Mouse (Mus musculus) liver, embryonic 12.5 days (tissue): Measurements from ENCODE around the gene Pcgf2. TPM values are rescaled to one million over a fixed set of nuclear protein-coding genes. Genes with fewer than 3 reads are reported as not detected.
"Not testable (repeated sequence)": the region's sequence is repeated elsewhere in the genome, so short reads cannot be mapped to it uniquely, and the experiment has no call there.

Experiments
- ATAC-seq: fragments of 200-750 bp; cut with Nextera tagmentation; 2 replicates; pipeline ENCODE4 v1.8.0; 2017; ENCODE audit warnings: moderate number of reproducible peaks, mild to moderate bottlenecking, moderate library complexity
- H3K27ac ChIP-seq: fragments of 300-500 bp; sonication (generic); 2 replicates; pipeline ENCODE4 v1.5.1; 2016; ENCODE audit warnings: mild to moderate bottlenecking
- H3K27me3 ChIP-seq: fragments of 300-500 bp; sonication (generic); replicated peaks from 2 replicates; pipeline ENCODE4 v1.6.1; 2016; ENCODE audit warnings: mild to moderate bottlenecking, moderate library complexity
- H3K36me3 ChIP-seq: fragments of 300-500 bp; sonication (generic); 2 replicates; pipeline ENCODE4 v1.6.1; 2016; ENCODE audit warnings: mild to moderate bottlenecking, moderate library complexity
- H3K4me1 ChIP-seq: fragments of 300-500 bp; sonication (generic); 2 replicates; pipeline ENCODE4 v1.6.1; 2016
- H3K4me2 ChIP-seq: fragments of 300-500 bp; sonication (generic); 2 replicates; pipeline ENCODE4 v1.6.1; 2016; ENCODE audit warnings: mild to moderate bottlenecking, moderate library complexity
- H3K4me3 ChIP-seq: fragments of 300-500 bp; sonication (generic); 2 replicates; pipeline ENCODE4 v1.5.1; 2016; ENCODE audit warnings: mild to moderate bottlenecking, moderate library complexity
- H3K9ac ChIP-seq: fragments of 300-500 bp; sonication (generic); 2 replicates; pipeline ENCODE4 v1.6.1; 2016; ENCODE audit warnings: mild to moderate bottlenecking, moderate library complexity
- H3K9me3 ChIP-seq: fragments of 300-500 bp; sonication (generic); replicated peaks from 2 replicates; pipeline ENCODE4 v1.6.1; 2016; ENCODE audit warnings: mild to moderate bottlenecking, moderate library complexity
- WGBS: fragments of 180-500 bp; shearing (Covaris S2); methylation state at CpG from one replicate; pipeline ENCODE4 v1.1.7; 2016; ENCODE audit not compliant: insufficient replicate concordance; 5-methylcytosine and 5-hydroxymethylcytosine counted together
- polyA plus RNA-seq: library from polyadenylated mRNA; unstranded; fragments of >200 nt; fragmentation: Nextera tagmentation; extraction: Ambion mirVana; gene quantifications from 2 replicates; pipeline ENCODE4 v1.2.1, GENCODE M21; 2016

Pcgf2 gene
- polyA plus RNA-seq, 1 experiment from 2014 or later: 5.1 TPM

DNA sequence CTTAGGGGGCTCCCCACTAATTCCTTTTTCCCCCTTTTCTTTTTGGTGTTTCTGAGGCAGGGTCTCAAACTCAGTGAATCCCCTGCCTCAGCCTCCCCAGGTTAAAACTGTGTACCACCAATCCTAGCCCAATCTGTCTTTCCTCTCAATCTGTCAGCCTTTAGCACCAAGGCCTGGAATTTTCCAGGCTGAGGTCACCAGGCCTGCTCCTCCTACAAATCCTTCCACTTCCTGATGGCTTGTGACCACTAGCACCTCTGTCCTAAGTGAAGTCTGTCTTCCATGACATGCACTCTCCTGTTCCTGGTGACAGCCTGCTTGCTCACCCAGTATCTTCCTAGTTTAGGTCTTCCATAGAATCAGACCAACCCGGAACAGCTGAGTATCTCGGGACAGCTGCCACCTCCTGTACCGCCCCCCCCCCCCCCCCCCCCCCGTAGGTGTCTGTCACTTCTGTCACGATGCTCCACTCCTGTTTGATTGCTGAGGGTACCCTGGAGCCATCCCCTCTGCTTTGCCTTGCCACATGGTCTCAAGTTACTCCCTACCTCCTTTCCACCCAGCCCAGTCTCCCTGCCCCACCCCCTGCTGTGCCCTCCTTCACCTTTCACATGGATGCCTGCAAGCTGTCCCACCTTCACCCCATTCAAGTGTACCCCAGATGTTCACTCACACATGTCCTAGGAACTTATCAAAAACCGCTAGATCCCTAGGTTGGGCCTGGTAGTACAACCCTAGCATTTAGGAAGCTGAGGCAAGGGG is 42.9 kb downstream of the Pcgf2 start:
- no peak overlapping the region for H3K4me3 ChIP-seq
- H3K9me3 ChIP-seq: no peaks in the 10 kb centered on the region
- H3K27ac ChIP-seq: no peak overlapping the region
- H3K4me1 ChIP-seq: peaks cover 35% of the 10 kb centered on the region
- no peak overlapping the region for H3K4me2 ChIP-seq
- no peak for ATAC-seq
- WGBS: 47% methylated on average over 5 of the region's 6 CpGs
- H3K27me3 ChIP-seq: peaks cover 59% of the 10 kb centered on the region
- H3K36me3 ChIP-seq: no peaks in the 10 kb centered on the region
- H3K9ac ChIP-seq: no peak overlapping the region

DNA sequence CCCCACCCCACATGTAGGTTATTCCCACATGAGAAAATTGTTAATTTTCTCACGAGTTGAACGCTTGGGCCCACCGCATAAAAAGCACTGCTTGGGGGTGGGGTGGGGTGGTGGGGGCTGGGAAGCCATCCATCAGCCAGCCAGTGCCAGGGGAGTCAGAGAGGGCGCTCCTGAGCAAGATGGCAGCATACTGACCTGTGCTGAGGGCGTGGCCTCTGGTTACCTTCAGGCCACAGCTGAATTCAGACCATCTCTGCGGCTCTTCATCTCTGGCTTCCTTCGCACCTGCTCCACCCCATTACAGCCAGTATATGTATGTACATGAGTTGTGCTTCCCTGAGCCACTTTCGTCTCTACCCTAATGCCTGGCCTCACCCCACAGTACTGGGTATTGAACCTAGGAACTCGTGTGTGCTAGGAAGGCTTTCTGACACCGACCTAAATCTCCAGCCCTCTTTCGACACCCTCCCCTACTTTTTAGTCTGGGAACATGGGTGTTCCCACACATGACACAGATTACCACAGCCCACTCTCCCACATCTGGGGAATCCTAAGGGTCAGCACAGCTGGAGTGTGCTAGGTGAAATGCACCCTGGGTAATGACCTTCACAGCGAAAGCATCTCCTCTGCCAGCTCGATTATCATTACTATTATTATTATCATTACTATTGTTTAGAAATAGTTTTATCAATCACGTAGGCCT is 43.9 kb downstream of the Pcgf2 start:
- no peak for ATAC-seq
- Histone ChIP-seq H3K9me3 (no peaks in the 10 kb centered on the region), H3K27ac (no peak overlapping the region)

GRCm38 (mm10) chr11:97654210-97654609 is 46.1 kb downstream of the Pcgf2 start:
- Histone ChIP-seq H3K4me2 (no peak overlapping the region), H3K27ac (no peak overlapping the region), H3K4me1 (peaks cover 6% of the 10 kb centered on the region), H3K27me3 (peaks cover 36% of the 10 kb centered on the region), H3K9ac (no peak overlapping the region), H3K9me3 (no peaks in the 10 kb centered on the region), H3K4me3 (no peak overlapping the region), H3K36me3 (no peaks in the 10 kb centered on the region)
- 62% methylated on average over 2 of the region's 2 CpGs for WGBS
- no peak for ATAC-seq

More for the DNA sequence above, 43.9 kb downstream of the Pcgf2 start:
- peaks cover 54% of the 10 kb centered on the region for H3K27me3 ChIP-seq
- H3K4me1 ChIP-seq: peaks cover 25% of the 10 kb centered on the region
- H3K4me2 ChIP-seq: no peak overlapping the region
- no peaks in the 10 kb centered on the region for H3K36me3 ChIP-seq
- 67% methylated on average over 14 of the region's 14 CpGs for WGBS
- H3K9ac ChIP-seq: no peak overlapping the region
- no peak overlapping the region for H3K4me3 ChIP-seq

DNA sequence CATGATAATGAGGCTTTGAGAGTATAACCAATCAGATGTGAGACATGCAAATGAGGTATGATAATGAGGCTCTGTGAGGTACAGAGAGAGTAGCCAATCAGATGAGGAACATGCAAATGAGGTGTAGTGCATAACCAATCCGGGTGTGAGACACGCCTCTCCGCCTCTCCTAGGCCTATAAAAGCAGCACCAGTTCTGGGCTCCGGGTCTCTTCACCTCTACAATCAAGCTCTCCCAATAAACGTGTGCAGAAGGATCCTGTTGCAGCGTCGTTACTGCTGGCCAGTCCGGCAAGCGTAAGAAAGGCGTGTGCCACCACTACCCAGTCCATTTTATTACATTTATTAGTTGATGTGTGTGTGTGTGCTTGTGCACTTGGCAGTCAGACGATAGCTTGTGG is 46.9 kb downstream of the Pcgf2 start:
- WGBS: 83% methylated on average over 11 of the region's 11 CpGs
- not testable (repeated sequence) for ATAC-seq

DNA sequence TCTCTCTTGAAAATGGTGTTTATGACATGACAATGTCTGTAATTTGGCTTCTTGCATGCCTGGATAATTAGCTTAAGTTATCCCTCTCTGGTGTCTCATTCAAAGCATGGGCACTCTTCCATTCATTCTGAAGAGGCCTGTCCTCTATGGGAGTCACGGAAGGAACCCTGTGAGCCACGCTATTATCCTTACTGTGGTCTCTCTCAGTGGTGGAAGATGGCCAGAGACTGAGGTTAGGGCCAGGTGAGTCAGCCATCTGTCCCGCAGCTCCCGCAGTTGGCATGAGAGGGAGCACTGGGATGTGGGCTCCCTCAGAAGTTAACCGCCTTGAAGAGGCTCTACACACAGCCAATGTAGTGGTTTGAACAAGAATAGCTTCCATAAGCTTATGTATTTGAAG is 50.0 kb downstream of the Pcgf2 start:
- Histone ChIP-seq H3K9me3 (no peaks in the 10 kb centered on the region), H3K36me3 (no peaks in the 10 kb centered on the region), H3K9ac (no peak overlapping the region), H3K4me2 (no peak overlapping the region), H3K27ac (no peak overlapping the region), H3K27me3 (peaks cover 10% of the 10 kb centered on the region; the same call in 1 of the 2 replicates), H3K4me3 (no peak overlapping the region), H3K4me1 (no peaks in the 10 kb centered on the region)
- ATAC-seq: no peak
- WGBS: 67% methylated on average over 5 of the region's 5 CpGs

More for the DNA sequence above, 46.9 kb downstream of the Pcgf2 start:
- H3K9ac ChIP-seq, H3K9me3 ChIP-seq, H3K4me2 ChIP-seq, H3K36me3 ChIP-seq, H3K27ac ChIP-seq, H3K4me1 ChIP-seq, H3K4me3 ChIP-seq: not testable (repeated sequence)
- peaks cover 27% of the 10 kb centered on the region for H3K27me3 ChIP-seq

- H3K9me3 ChIP-seq, H3K27me3 ChIP-seq, H3K4me3 ChIP-seq, H3K9ac ChIP-seq, H3K4me2 ChIP-seq, H3K27ac ChIP-seq, ATAC-seq, H3K36me3 ChIP-seq, H3K4me1 ChIP-seq: not testable (repeated sequence)
- 69% methylated on average over 4 of the region's 4 CpGs for WGBS
Measured at GRCm38 (mm10) chr11:97648541-97648940, 51.8 kb downstream of the Pcgf2 start.

GRCm38 (mm10) chr11:97644834-97645233 is 55.5 kb downstream of the Pcgf2 start:
- no peak overlapping the region for H3K4me3 ChIP-seq
- H3K27me3 ChIP-seq: no peaks in the 10 kb centered on the region
- H3K27ac ChIP-seq: no peak overlapping the region
- no peaks in the 10 kb centered on the region for H3K4me1 ChIP-seq
- no peaks in the 10 kb centered on the region for H3K36me3 ChIP-seq
- 0% methylated on average over 6 of the region's 6 CpGs for WGBS
- no peak overlapping the region for H3K4me2 ChIP-seq
- no peak for ATAC-seq
- no peak overlapping the region for H3K9ac ChIP-seq
- H3K9me3 ChIP-seq: no peaks in the 10 kb centered on the region

GRCm38 (mm10) chr11:97643380-97644055 is 56.8 kb downstream of the Pcgf2 start:
- H3K4me1 ChIP-seq: no peaks in the 10 kb centered on the region
- no peak overlapping the region for H3K4me3 ChIP-seq
- no peaks in the 10 kb centered on the region for H3K36me3 ChIP-seq
- H3K9me3 ChIP-seq: no peaks in the 10 kb centered on the region
- no peak for ATAC-seq
- H3K27me3 ChIP-seq: 0 out of 2 replicates have a peak, but pooled peaks cover under 1% of the 10 kb centered on the region
- WGBS: 64% methylated on average over 8 of the region's 8 CpGs
- no peak overlapping the region for H3K9ac ChIP-seq
- no peak overlapping the region for H3K4me2 ChIP-seq
- no peak overlapping the region for H3K27ac ChIP-seq

- H3K4me3 ChIP-seq: no peak overlapping the region
- H3K9me3 ChIP-seq: no peaks in the 10 kb centered on the region
- no peak overlapping the region for H3K27ac ChIP-seq
- no peak for ATAC-seq
- H3K9ac ChIP-seq: no peak overlapping the region
- H3K27me3 ChIP-seq: 0 out of 2 replicates have a peak, but pooled peaks cover 3% of the 10 kb centered on the region
- 34% methylated on average over 2 of the region's 2 CpGs for WGBS
- H3K4me2 ChIP-seq: no peak overlapping the region
- H3K4me1 ChIP-seq: no peaks in the 10 kb centered on the region
- H3K36me3 ChIP-seq: no peaks in the 10 kb centered on the region
Measured at GRCm38 (mm10) chr11:97642746-97643145, 57.6 kb downstream of the Pcgf2 start.

DNA sequence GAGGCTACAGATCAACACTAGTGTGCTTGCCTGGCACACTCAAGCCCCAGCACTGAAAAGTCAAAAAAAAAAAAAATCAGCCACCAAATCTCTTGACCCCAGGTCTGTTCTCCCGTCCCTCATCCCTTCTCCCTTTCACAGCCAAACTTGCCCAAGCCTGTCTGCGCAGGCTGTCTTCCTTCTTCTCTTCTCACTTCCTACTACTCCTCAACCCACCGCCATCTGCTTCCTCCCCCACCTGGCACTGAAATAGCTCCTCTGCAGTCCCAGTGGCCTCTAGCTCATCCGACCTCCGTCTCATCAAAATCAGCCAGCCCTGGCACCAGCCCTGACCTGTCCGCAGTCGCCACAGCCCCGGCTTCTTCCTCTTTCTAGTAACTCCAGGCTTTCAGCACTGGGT is 58.6 kb downstream of the Pcgf2 start:
- no peaks in the 10 kb centered on the region for H3K36me3 ChIP-seq
- no peak overlapping the region for H3K9ac ChIP-seq
- H3K4me3 ChIP-seq: no peak overlapping the region
- no peak for ATAC-seq
- WGBS: 17% methylated on average over 8 of the region's 8 CpGs
- no peaks in the 10 kb centered on the region for H3K4me1 ChIP-seq
- H3K27me3 ChIP-seq: 0 out of 2 replicates have a peak, but pooled peaks cover 3% of the 10 kb centered on the region
- H3K9me3 ChIP-seq: no peaks in the 10 kb centered on the region
- no peak overlapping the region for H3K4me2 ChIP-seq
- no peak overlapping the region for H3K27ac ChIP-seq
